Mouse (Mus musculus): ENCODE data around the gene Hdgfl2. TPM values are rescaled to one million over a fixed set of nuclear protein-coding genes. Genes with fewer than 3 reads are reported as not detected.

Hdgfl2 gene
- polyA plus RNA-seq, 1 experiment from 2014 or later: 144 TPM

DNA sequence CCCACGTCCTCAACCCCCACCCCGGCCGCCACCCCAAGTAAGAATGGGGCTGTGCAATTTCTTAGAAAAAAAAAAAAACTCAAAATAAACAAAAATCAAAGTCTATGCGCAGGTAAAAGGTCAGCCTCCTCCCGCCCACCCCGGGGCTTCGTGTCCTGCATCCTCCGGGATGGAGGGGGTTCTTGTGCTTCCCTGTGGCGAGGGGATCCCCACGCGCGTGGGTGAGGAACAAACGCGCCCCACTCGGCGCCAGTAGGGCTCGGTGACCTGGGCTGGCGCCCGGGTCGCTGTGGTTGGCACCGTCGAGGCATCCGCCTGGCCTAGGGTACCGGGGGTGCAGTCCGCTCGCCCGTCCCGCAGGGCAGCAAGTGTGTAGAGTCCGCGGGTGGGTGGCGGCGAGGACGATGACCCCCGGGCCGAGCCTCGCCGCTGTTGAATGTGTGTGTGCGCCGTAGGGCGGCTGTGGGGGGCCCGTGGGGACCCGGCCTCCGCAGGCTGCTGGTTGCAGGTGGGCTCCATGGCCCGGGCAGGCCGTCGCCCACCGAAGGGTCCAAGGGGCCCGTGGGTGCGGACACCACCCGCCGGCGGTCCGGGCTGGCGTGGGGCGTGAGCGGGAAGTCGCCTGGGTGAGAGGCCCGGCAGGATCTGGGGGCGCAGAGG lies 44.4 kb downstream of the Hdgfl2 start:
- 0 out of 2 replicates have a peak, but pooled peaks have one; percentile 3 for ATAC-seq (replicated peaks)
- 48% methylated on average over 59 of the region's 59 CpGs for WGBS
- peak overlapping the region; percentile 39; the same call in 1 of the 2 replicates for H3K4me2 ChIP-seq (replicated peaks)
- H3K9me3 ChIP-seq: peaks cover 13% of the 10 kb centered on the region; the same call in 1 of the 2 replicates
- H3K27ac ChIP-seq (replicated peaks): no peak overlapping the region
- H3K36me3 ChIP-seq: peaks cover 33% of the 10 kb centered on the region
- peaks cover 52% of the 10 kb centered on the region for H3K27me3 ChIP-seq
- peaks cover 17% of the 10 kb centered on the region for H3K4me1 ChIP-seq
- peak overlapping the region; percentile 24; the same call in 1 of the 2 replicates for H3K4me3 ChIP-seq
- H3K9ac ChIP-seq (replicated peaks): no peak overlapping the region

DNA sequence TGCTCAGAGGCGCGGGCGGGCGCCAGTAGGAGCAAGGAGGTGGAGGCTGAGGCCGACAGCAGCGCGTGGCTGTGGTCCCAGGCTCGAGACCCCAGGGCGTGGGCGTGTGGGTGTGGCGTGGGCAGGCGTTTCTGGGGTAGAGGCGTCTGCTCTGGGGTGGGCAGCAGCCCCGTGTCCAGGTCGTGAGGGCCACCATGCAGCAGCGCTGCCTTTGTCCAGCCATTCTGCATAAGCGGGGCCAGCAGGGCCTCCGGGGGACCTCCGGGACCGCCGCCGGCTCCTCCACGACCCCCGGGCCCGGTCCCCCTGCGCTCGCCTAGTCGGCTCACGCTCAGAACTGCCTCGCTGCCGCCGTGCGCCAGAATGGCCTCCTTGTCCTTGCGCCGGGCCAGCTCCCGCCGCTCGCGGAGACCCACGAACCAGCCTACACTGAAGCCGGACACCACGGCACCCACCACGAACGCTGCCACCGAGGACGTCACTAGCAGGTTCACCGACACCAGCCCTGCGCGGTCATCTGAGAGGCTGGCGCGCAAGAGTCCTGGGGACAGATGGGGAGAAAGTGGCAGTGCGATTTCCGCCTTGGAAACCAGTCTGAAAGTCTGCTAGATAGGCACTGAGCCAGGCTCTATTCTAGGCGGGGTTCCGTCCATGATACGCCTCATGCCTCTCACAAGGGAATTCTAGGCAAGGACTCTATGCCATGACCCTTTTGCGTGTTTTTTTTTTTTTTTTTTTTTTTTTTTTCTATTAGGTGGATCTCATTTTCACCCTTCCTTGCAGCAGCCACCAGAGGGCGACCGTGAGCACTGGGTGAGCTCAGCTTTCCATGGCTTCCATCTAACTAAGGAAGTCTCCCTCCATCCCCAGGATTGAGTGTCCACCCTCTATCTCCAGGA lies 45.2 kb downstream of the Hdgfl2 start:
- Histone ChIP-seq H3K9me3 (peaks cover 13% of the 10 kb centered on the region; the same call in 1 of the 2 replicates), H3K4me3 (peak overlapping the region; percentile 24), H3K27ac (replicated peaks) (no peak overlapping the region), H3K9ac (replicated peaks) (peak overlapping the region; percentile 19; the same call in 1 of the 2 replicates), H3K36me3 (peaks cover 41% of the 10 kb centered on the region), H3K4me1 (peaks cover 17% of the 10 kb centered on the region), H3K4me2 (replicated peaks) (peak overlapping the region; percentile 39), H3K27me3 (peaks cover 46% of the 10 kb centered on the region)
- WGBS: 8% methylated on average over 59 of the region's 59 CpGs
- ATAC-seq (replicated peaks): 0 out of 2 replicates have a peak, but pooled peaks have one; percentile 7

DNA sequence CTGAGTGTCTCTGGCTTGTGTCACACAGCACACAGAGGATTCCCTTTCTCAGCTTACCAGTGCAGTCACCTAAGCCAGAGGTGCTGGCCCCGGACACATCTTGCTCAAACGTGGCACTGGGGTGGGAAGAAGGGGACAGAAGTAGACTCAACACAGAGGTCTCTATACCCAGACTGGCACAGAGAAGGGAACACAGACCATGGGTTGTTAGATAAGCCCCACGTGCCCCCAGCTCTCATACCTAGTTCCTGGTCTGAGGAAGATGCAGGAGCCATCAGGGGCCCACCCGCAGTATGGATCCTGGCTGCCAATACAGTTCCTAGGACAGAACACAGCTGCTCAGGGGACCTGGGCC lies 45.8 kb downstream of the Hdgfl2 start:
- Histone ChIP-seq H3K27me3 (peaks cover 40% of the 10 kb centered on the region), H3K27ac (replicated peaks) (no peak overlapping the region), H3K9me3 (peaks cover 13% of the 10 kb centered on the region; the same call in 1 of the 2 replicates), H3K4me2 (replicated peaks) (no peak overlapping the region), H3K4me3 (no peak overlapping the region), H3K4me1 (peaks cover 11% of the 10 kb centered on the region; the same call in 1 of the 2 replicates), H3K36me3 (peaks cover 46% of the 10 kb centered on the region), H3K9ac (replicated peaks) (no peak overlapping the region)
- 85% methylated on average over 4 of the region's 4 CpGs for WGBS
- no peak; the same call in 1 of the 2 replicates for ATAC-seq (replicated peaks)

DNA sequence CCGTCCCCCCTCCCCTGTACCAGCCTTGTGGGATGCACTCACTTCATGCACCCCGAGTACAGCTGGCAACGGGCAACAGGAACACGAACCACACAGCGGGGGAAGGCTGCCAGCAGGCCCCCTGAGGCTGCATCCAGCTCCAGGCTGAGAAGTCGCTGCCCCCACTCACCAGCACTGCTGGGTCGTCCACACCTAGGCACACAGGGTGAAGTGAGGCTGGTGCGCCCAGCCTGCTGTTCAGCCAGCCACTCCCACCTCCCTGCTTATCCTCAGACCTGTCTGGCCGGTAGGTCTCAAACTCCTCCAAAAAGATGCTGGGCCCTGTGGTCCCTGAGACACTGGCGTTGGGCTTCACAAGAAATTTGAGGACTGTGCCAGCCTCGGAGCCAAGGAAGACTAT lies 46.7 kb downstream of the Hdgfl2 start:
- H3K4me3 ChIP-seq: no peak overlapping the region
- WGBS: 77% methylated on average over 11 of the region's 11 CpGs
- peaks cover 31% of the 10 kb centered on the region for H3K27me3 ChIP-seq
- H3K9me3 ChIP-seq: peaks cover 13% of the 10 kb centered on the region; the same call in 1 of the 2 replicates
- no peak overlapping the region for H3K9ac ChIP-seq (replicated peaks)
- peaks cover 8% of the 10 kb centered on the region; the same call in 1 of the 2 replicates for H3K4me1 ChIP-seq
- H3K27ac ChIP-seq (replicated peaks): no peak overlapping the region
- peaks cover 54% of the 10 kb centered on the region for H3K36me3 ChIP-seq
- ATAC-seq (replicated peaks): no peak
- no peak overlapping the region for H3K4me2 ChIP-seq (replicated peaks)

DNA sequence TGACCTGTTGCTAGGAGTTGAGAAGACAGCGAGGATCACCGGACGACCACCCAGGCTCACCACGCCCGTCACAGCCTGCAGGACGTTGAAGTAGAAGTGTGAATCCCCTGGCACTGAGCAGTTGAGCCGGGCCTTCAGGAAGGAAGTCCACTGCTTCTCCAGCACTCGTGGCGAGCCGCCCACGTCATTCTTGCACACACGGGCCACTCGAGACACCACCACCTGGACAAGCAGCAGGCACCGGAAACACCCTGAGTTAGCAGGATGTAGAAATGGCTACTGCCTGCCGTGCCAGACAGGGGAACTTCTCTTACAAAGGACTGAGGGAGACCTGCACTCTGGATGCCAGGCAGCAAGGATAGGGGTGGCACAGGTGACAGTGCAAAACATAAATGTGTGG lies 48.8 kb downstream of the Hdgfl2 start:
- no peaks in the 10 kb centered on the region for H3K9me3 ChIP-seq
- no peak overlapping the region for H3K4me2 ChIP-seq (replicated peaks)
- WGBS: 91% methylated on average over 15 of the region's 15 CpGs
- peaks cover 15% of the 10 kb centered on the region for H3K27me3 ChIP-seq
- no peak overlapping the region for H3K27ac ChIP-seq (replicated peaks)
- peaks cover 10% of the 10 kb centered on the region for H3K4me1 ChIP-seq
- ATAC-seq (replicated peaks): no peak
- H3K9ac ChIP-seq (replicated peaks): no peak overlapping the region
- no peak overlapping the region for H3K4me3 ChIP-seq
- H3K36me3 ChIP-seq: peaks cover 55% of the 10 kb centered on the region

DNA sequence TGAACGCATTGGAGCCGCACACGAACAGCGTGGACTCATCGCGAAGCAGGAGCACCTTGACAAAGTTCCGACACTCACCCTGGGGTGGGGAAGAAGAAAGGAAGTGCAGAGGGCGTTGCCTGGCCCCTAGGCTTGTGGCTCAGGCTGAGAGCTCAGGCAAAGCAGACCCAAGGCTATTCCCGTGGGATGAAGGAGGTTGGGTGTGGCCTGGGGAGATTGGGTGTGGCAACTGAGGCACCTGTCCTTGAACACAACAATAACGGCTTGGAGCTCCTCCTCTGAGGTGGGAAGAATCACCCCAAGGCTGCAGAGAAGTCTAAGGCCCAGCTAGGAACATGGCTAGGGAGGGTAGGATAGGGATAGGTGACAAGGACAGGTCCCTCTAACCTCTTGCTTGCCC lies 51.7 kb downstream of the Hdgfl2 start:
- Histone ChIP-seq H3K4me1 (peaks cover 19% of the 10 kb centered on the region), H3K36me3 (peaks cover 41% of the 10 kb centered on the region), H3K4me2 (replicated peaks) (no peak overlapping the region), H3K4me3 (no peak overlapping the region), H3K9me3 (no peaks in the 10 kb centered on the region), H3K27me3 (no peaks in the 10 kb centered on the region), H3K9ac (replicated peaks) (no peak overlapping the region), H3K27ac (replicated peaks) (no peak overlapping the region)
- WGBS: 90% methylated on average over 10 of the region's 10 CpGs
- no peak for ATAC-seq (replicated peaks)

DNA sequence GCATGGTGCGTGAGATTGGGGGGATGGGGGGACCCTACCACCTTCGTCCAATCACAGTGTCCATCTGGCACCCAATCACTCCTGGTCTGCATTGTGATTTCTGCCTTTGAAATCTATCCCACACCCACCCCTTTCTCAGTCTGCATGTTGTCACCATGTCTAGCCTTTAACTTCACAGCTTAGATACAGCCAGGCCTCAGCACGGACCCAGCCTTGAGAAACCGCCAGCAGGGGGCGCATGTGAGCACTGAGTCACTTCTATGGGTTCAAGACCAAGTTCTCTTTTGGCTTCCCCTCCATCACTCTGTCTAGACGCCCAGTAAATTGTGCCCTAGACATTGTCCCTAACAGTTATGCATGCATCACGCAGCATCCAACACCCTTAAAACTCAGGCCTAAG lies 52.4 kb downstream of the Hdgfl2 start:
- ATAC-seq (replicated peaks): peak; percentile 35; the same call in 1 of the 2 replicates

DNA sequence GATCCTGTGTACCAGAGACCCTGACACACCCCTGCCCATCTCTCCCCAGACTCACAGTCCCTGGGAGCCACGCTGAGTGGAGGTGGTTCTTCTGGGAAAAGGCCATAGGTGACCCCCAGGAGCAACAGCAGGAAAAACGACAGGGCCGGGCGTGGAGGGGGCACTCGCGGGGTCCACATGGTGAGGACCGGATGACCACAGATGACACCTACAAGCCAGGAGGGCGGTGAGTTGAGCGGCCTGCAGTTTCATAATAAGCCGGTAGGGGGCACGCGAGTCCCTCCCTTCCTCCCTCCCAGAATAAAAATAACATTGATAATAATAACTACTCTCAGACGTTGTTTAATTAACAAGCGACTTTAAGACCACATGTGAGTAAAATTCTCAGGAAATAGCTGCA lies 53.2 kb downstream of the Hdgfl2 start:
- no peak overlapping the region for H3K9ac ChIP-seq (replicated peaks)
- 6% methylated on average over 14 of the region's 14 CpGs for WGBS
- H3K27ac ChIP-seq (replicated peaks): no peak overlapping the region
- ATAC-seq (replicated peaks): no peak
- peaks cover 29% of the 10 kb centered on the region for H3K36me3 ChIP-seq
- H3K4me1 ChIP-seq: peaks cover 19% of the 10 kb centered on the region
- no peak overlapping the region for H3K4me3 ChIP-seq
- H3K27me3 ChIP-seq: no peaks in the 10 kb centered on the region
- H3K9me3 ChIP-seq: no peaks in the 10 kb centered on the region
- no peak overlapping the region for H3K4me2 ChIP-seq (replicated peaks)

More for the DNA sequence above, 52.4 kb downstream of the Hdgfl2 start:
- 38% methylated on average over 7 of the region's 7 CpGs for WGBS
- Histone ChIP-seq H3K4me3 (no peak overlapping the region), H3K9ac (replicated peaks) (no peak overlapping the region), H3K27ac (replicated peaks) (no peak overlapping the region), H3K4me2 (replicated peaks) (no peak overlapping the region), H3K27me3 (no peaks in the 10 kb centered on the region), H3K9me3 (no peaks in the 10 kb centered on the region), H3K4me1 (peaks cover 19% of the 10 kb centered on the region), H3K36me3 (peaks cover 36% of the 10 kb centered on the region)

DNA sequence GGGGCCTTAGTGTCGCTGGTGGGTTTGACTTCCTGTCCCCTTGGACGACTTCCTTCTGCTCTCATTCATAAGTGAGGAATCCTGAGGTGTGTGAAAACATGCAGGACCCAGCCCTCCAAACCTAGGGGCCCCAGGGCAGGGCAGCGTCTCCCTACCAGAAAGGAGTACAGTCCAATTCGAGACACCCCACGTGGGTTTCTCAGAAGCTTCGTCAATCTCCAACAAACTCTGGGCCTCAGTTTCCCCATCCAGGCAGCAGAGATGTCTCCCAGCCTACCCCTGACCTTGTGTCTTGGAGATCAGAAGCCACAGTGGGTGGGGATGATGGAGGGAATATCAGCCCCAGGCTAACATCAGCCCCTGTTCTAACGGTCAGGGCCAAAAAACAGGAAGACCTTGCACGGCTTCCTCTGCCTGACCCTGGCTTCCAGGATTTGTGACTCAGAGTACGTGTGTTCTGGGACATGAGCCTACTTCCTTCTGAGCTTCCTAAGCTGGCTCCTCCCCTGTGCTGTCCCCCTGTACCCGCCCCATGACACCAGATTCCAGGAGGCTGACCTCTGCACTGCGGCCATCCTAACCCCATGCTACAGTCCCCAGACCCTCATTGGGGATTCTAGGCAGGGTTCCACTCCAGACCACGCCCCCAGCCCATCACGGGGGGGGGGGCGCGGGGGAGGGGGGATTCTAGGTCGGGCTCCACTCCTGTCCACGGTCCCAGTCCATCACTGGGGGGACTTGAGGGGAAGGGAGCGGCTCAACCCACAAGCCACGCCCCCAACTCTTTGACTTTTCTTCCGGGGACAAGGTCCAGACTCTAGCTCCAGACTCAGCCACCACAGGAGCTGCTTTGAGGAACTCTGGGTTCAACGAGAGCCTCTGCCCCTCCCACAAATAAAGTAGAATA lies 54.3 kb downstream of the Hdgfl2 start:
- Histone ChIP-seq H3K27ac (replicated peaks) (peak overlapping the region; percentile 14; the same call in 1 of the 2 replicates), H3K4me2 (replicated peaks) (peak overlapping the region; percentile 37), H3K9ac (replicated peaks) (no peak overlapping the region), H3K27me3 (no peaks in the 10 kb centered on the region), H3K4me3 (no peak overlapping the region), H3K4me1 (peaks cover 28% of the 10 kb centered on the region), H3K9me3 (no peaks in the 10 kb centered on the region), H3K36me3 (peaks cover 22% of the 10 kb centered on the region)
- ATAC-seq (replicated peaks): 0 out of 2 replicates have a peak, but pooled peaks have one; percentile 21
- 23% methylated on average over 19 of the region's 21 CpGs for WGBS

DNA sequence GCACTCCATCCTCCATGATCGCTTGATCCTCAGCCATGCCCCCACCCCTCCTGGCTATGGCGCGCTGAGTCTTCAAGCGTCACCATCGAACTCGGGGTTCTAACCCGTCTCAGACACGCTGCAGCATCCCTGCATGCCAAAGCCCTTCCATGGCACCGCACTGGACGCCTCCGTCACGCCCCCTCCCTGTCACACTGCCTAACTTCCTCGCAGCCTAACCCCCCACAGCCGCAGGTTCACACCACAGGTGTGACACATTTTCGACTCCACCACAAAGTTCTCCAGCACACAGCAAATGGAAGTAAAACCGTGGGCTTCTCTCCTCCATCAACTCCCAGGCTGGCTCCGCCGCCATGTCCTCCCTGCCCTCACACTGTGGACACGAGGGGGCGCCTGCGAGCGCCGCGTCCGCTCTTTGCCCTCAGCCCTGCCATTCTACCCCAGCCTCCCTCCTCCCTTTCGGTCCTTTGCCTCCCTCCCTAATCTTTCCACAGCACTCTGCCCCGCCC lies 55.1 kb downstream of the Hdgfl2 start:
- Histone ChIP-seq H3K4me1 (peaks cover 36% of the 10 kb centered on the region), H3K36me3 (peaks cover 15% of the 10 kb centered on the region), H3K4me2 (replicated peaks) (peak overlapping the region; percentile 37), H3K27me3 (no peaks in the 10 kb centered on the region), H3K4me3 (no peak overlapping the region), H3K9ac (replicated peaks) (no peak overlapping the region), H3K27ac (replicated peaks) (no peak overlapping the region), H3K9me3 (no peaks in the 10 kb centered on the region)
- ATAC-seq (replicated peaks): 0 out of 2 replicates have a peak, but pooled peaks have one; percentile 9
- 2% methylated on average over 27 of the region's 27 CpGs for WGBS

DNA sequence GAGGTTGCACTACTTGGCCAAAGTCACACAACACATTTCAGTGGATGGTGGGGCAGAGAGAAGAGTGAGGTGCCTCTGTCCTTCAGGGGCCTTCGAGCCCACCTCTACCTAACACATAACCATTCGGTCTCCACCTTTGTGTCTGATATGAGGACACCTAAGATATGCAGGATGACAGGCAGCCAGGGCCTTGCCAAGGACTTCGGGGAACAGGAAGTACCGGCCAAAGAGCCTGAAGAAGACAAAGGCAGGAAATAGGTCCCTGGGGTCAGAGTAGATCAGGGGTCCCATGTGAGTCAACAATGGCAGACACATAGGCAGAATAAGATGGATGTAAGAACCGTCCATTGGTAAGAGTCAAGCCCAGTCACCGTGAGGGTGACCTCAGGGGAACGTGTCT lies 57.1 kb downstream of the Hdgfl2 start:
- Histone ChIP-seq H3K4me2 (replicated peaks) (no peak overlapping the region), H3K9me3 (no peaks in the 10 kb centered on the region), H3K27me3 (peaks cover 10% of the 10 kb centered on the region; the same call in 1 of the 2 replicates), H3K4me3 (no peak overlapping the region), H3K4me1 (peaks cover 46% of the 10 kb centered on the region), H3K27ac (replicated peaks) (no peak overlapping the region), H3K36me3 (no peaks in the 10 kb centered on the region), H3K9ac (replicated peaks) (no peak overlapping the region)
- 84% methylated on average over 7 of the region's 7 CpGs for WGBS
- no peak for ATAC-seq (replicated peaks)

Data from forebrain, embryonic 15.5 days (tissue).